In genomic region chr19:24653230-24653799, GRCm38 (mm10) we compare ENCODE assay signal across 20 mouse cellular contexts. TPM values are rescaled to one million over a fixed set of nuclear protein-coding genes. Genes with fewer than 3 reads are reported as not detected.
DNase-seq lines count a peak whose midpoint lies in the region; ATAC-seq and TF ChIP-seq lines count a peak whose summit lies in the region.
"Had no signal": no experiment of that assay in that cellular context is flagged by ENCODE, and none has a peak within 500 bp of the region (broad histone marks: within the 10 kb centered on the region; RNA-seq: fewer than 3 reads in every experiment).

No protein-coding gene starts in this region.

- H3K27ac ChIP-seq in heart, adult 2 months = peak overlapping the region; percentile 3; the same call in 1 of the 2 replicates
- H3K27ac ChIP-seq in lung, embryonic 14.5 days (ENCODE audit: low read depth) = no peak overlapping the region
- no peak overlapping the region for H3K27ac ChIP-seq in kidney, adult 2 months (ENCODE audit: insufficient read depth, low read depth, low read length)
- H3K27ac ChIP-seq: embryonic facial prominence, embryonic 13.5 days had no signal

- H3K4me2 ChIP-seq in lung, embryonic 14.5 days = no peak overlapping the region
- H3K4me2 ChIP-seq: embryonic facial prominence, embryonic 13.5 days; liver, embryonic 11.5 days had no signal

- 63% methylated on average over 9 of the region's 9 CpGs for WGBS in heart, adult 2 months
- WGBS in lung, embryonic 14.5 days = 34% methylated on average over 9 of the region's 9 CpGs
- WGBS in kidney, adult 2 months = 53% methylated on average over 9 of the region's 9 CpGs

- peak; percentile 55 for TF ChIP-seq CTCF in heart, adult 2 months (IDR thresholded peaks at IDR 0.05)
- TF ChIP-seq CTCF in lung, embryonic 14.5 days (IDR thresholded peaks at IDR 0.05; ENCODE audit: low read depth) = 0 out of 2 replicates have a peak, but pooled peaks have one; percentile 11
- no peak for TF ChIP-seq CTCF in kidney, adult 2 months (conservative IDR thresholded peaks at IDR 0.05; ENCODE audit: insufficient read depth, insufficient read length, low read depth, low read length)

- H3K9me3 ChIP-seq in lung, embryonic 14.5 days (ENCODE audit: low read depth, low read length) = no peaks in the 10 kb centered on the region
- H3K9me3 ChIP-seq: embryonic facial prominence, embryonic 13.5 days had no signal

- no peaks in the 10 kb centered on the region for H3K36me3 ChIP-seq in heart, adult 2 months (ENCODE audit: control insufficient read depth, insufficient read depth, low read length)
- H3K36me3 ChIP-seq in lung, embryonic 14.5 days (ENCODE audit: insufficient read depth) = no peaks in the 10 kb centered on the region
- H3K36me3 ChIP-seq in kidney, adult 2 months (ENCODE audit: control insufficient read depth, insufficient read depth, low read length) = no peaks in the 10 kb centered on the region
- H3K36me3 ChIP-seq: embryonic facial prominence, embryonic 13.5 days had no signal

- no peak overlapping the region; the same call in 1 of the 2 replicates for H3K4me3 ChIP-seq in heart, adult 2 months
- no peak overlapping the region for H3K4me3 ChIP-seq in lung, embryonic 14.5 days (ENCODE audit: low read depth, low read length)
- no peak overlapping the region for H3K4me3 ChIP-seq in kidney, adult 2 months (ENCODE audit: insufficient read depth, low read depth, low read length)
- H3K4me3 ChIP-seq: embryonic facial prominence, embryonic 13.5 days had no signal

- TF ChIP-seq EP300 in heart, adult 2 months (IDR thresholded peaks at IDR 0.05; ENCODE audit: insufficient read depth, low read depth, low read length) = no peak

- ATAC-seq in lung, embryonic 14.5 days (ENCODE audit: insufficient read depth) = no peak
- ATAC-seq: hindbrain, postnatal 0 days had no signal

- no peak for DNase-seq in heart, adult 2 months
- DNase-seq in heart, postnatal 4 days = no peak
- no peak for DNase-seq in lung, embryonic 14.5 days
- no peak for DNase-seq in lung, postnatal 10 days
- peak; percentile 84 for DNase-seq in kidney, adult 2 months
- DNase-seq in kidney, postnatal 25 days = peak; percentile 79 to 82
- DNase-seq in adrenal gland, adult 8-10 months = no peak
- DNase-seq in adrenal gland, postnatal 36 days = no peak
- DNase-seq: adrenal gland, postnatal 14 days; B cell, adult 2 months; cerebellum, adult 18-20 months; gastrocnemius, postnatal 14 days; layer of hippocampus, postnatal 36 days; lung, adult 2 months; right cerebral cortex, adult 18-20 months had no signal

- intact Hi-C loops in heart, adult 2 months (cut with DNase I) = no loop called here

- peaks cover 2% of the 10 kb centered on the region; the same call in 1 of the 2 replicates for H3K4me1 ChIP-seq in heart, adult 2 months (ENCODE audit: control insufficient read depth, insufficient read depth, low read length)
- peaks cover 9% of the 10 kb centered on the region; the same call in 1 of the 2 replicates for H3K4me1 ChIP-seq in lung, embryonic 14.5 days (ENCODE audit: insufficient read depth)
- H3K4me1 ChIP-seq in kidney, adult 2 months (ENCODE audit: control insufficient read depth, insufficient read depth, low read length) = peaks cover 3% of the 10 kb centered on the region; the same call in 1 of the 2 replicates

- no peaks in the 10 kb centered on the region for H3K79me2 ChIP-seq in heart, adult 2 months (replicated peaks; ENCODE audit: control insufficient read depth, insufficient read depth, low read length)

- TF ChIP-seq POLR2A in heart, adult 2 months (IDR thresholded peaks at IDR 0.05; ENCODE audit: insufficient read depth, low read depth, low read length) = no peak
- no peak for TF ChIP-seq POLR2A in kidney, adult 2 months (IDR thresholded peaks at IDR 0.05; ENCODE audit: low read depth, low read length)

- no peaks in the 10 kb centered on the region for H3K27me3 ChIP-seq in heart, adult 2 months (ENCODE audit: control insufficient read depth, insufficient read depth, low read length)
- H3K27me3 ChIP-seq in lung, embryonic 14.5 days (ENCODE audit: insufficient read depth, low read length) = no peaks in the 10 kb centered on the region
- H3K27me3 ChIP-seq in kidney, adult 2 months (replicated peaks; ENCODE audit: control insufficient read depth, insufficient read depth, low read length) = no peaks in the 10 kb centered on the region
- H3K27me3 ChIP-seq: embryonic facial prominence, embryonic 13.5 days had no signal

- H3K9ac ChIP-seq in heart, adult 2 months (ENCODE audit: low read depth, low read length) = no peak overlapping the region
- no peak overlapping the region for H3K9ac ChIP-seq in lung, embryonic 14.5 days
- H3K9ac ChIP-seq: embryonic facial prominence, embryonic 13.5 days had no signal

RNA-seq across cellular contexts. Expression of gene Tmem252, which starts 20.5 kb away (rescaled TPM):
- under 1 TPM; 0.08 to 0.11 TPM for total RNA-seq in heart, adult 2 months (2021)
- 0.10 and 0.15 TPM in 2 replicates for polyA plus RNA-seq in heart, adult 2 months (2012; rRNA removed)
- under 1 TPM; 0.14 to 0.20 TPM for total RNA-seq in heart, postnatal 4 days (2021)
- 3.0 and 3.5 TPM in 2 replicates for polyA plus RNA-seq in lung, embryonic 14.5 days (2014; fragmentation: Nextera tagmentation; extraction: Ambion mirVana)
- 16.0 and 17.4 TPM in 2 replicates for polyA plus RNA-seq in kidney, adult 2 months (2012; rRNA removed)
- total RNA-seq in adrenal gland, adult 8-10 months (2022) = under 1 TPM; 0.09 to 0.24 (median 0.16) TPM
- under 1 TPM; 0.16 to 0.50 TPM for total RNA-seq in adrenal gland, postnatal 36 days (2021)
- total RNA-seq: hematopoietic stem cell, adult 5-6 weeks; megakaryocyte-erythroid progenitor cell, adult 5-6 weeks had no signal

Comparison
In these comparisons a context has a peak if more than half of its experiments do, and no peak if none do; other contexts are left out.
1. DNase-seq: peak in kidney, adult 2 months (single experiment) and kidney, postnatal 25 days (2 of 2); none in heart, adult 2 months (0 of 2), heart, postnatal 4 days (single experiment), lung, embryonic 14.5 days (single experiment), lung, postnatal 10 days (single experiment), adrenal gland, adult 8-10 months (single experiment) and adrenal gland, postnatal 36 days (0 of 2).